Mouse (Mus musculus) spleen, adult 2 months (tissue): Measurements from ENCODE around the gene 8030411F24Rik. TPM values are rescaled to one million over a fixed set of nuclear protein-coding genes. Genes with fewer than 3 reads are reported as not detected.

ENCODE experiments used
- DNase-seq, 2 experiments: peaks; one replicate each; pipeline versions ENCODE4 v3.0.0 to v3.0.0-alpha.2; 2012 to 2021; ENCODE audit warnings: low spot score in 2 of 2, low read depth in 1 of 2
- H3K27ac ChIP-seq: fragments of 200-500 bp; 2 replicates; pipeline ENCODE4 v1.5.1; 2012; ENCODE audit warnings: low read length, inconsistent platforms; ENCODE audit not compliant: insufficient read depth
- H3K27me3 ChIP-seq: fragments of 200-500 bp; 2 replicates; pipeline ENCODE4 v1.6.1; 2012; ENCODE audit warnings: mild to moderate bottlenecking, moderate library complexity, low read length, inconsistent platforms; ENCODE audit not compliant: control insufficient read depth, insufficient read depth
- H3K36me3 ChIP-seq: fragments of 200-500 bp; 2 replicates; pipeline ENCODE4 v1.6.1; 2012; ENCODE audit warnings: mild to moderate bottlenecking, low read length, inconsistent platforms; ENCODE audit not compliant: control insufficient read depth, insufficient read depth
- H3K4me1 ChIP-seq: fragments of 200-500 bp; 2 replicates; pipeline ENCODE4 v1.6.1; 2011; ENCODE audit warnings: inconsistent platforms; ENCODE audit not compliant: control insufficient read depth, insufficient read depth, insufficient read length
- H3K4me3 ChIP-seq: fragments of 200-500 bp; 2 replicates; pipeline ENCODE4 v1.5.1; 2011; ENCODE audit warnings: mild to moderate bottlenecking, inconsistent platforms; ENCODE audit not compliant: insufficient read depth, insufficient read length; ENCODE audit errors: extremely low read depth
- CTCF ChIP-seq: fragments of 200-500 bp; IDR thresholded peaks from 2 replicates; pipeline ENCODE4 v1.5.1; 2011; ENCODE audit warnings: mild to moderate bottlenecking, inconsistent platforms; ENCODE audit not compliant: insufficient read depth, insufficient read length, insufficient replicate concordance; ENCODE audit errors: extremely low read depth
- POLR2A ChIP-seq: fragments of 200-500 bp; IDR thresholded peaks from 2 replicates; pipeline ENCODE4 v1.6.1; 2011; ENCODE audit warnings: low read depth, low read length, inconsistent platforms
- WGBS: fragments of 180-500 bp; shearing (Covaris S2); methylation state at CpG from one replicate; pipeline ENCODE4 v1.1.7; 2018; 5-methylcytosine and 5-hydroxymethylcytosine counted together
- polyA plus RNA-seq: library from polyadenylated mRNA; depleted of rRNA; stranded (reverse); fragments of >200 nt; gene quantifications from 2 replicates; pipeline ENCODE4 v1.2.3, GENCODE M21; 2012; rRNA removed

8030411F24Rik gene
- not detected in 2 replicates for polyA plus RNA-seq

- Histone ChIP-seq H3K4me3 (no peak within 1 kb of the TSS), H3K36me3 (no peaks in the 10 kb centered on the region), H3K27me3 (no peaks in the 10 kb centered on the region), H3K4me1 (no peaks in the 10 kb centered on the region), H3K27ac (no peak within 1 kb of the TSS)
- DNase-seq, result no peak
- TF ChIP-seq POLR2A, result no peak
- no peak for TF ChIP-seq CTCF
- 47% methylated on average over 1 of the region's 1 CpGs for WGBS
Observed at GRCm38 (mm10) chr2:148781709-148782108, at the start of gene 8030411F24Rik. Gene 8030411F24Rik (plus strand): TSS chr2:148782009.

GRCm38 (mm10) chr2:148732327-148733000 is 49.3 kb upstream of the 8030411F24Rik start, which contains the start of gene Napb:
Gene Napb (minus strand): TSS chr2:148732467.
- peak in 1 of 2 experiments; percentile 63 for DNase-seq
- TF ChIP-seq POLR2A, result no peak
- TF ChIP-seq CTCF, result no peak
- Histone ChIP-seq H3K4me3 (peak within 1 kb of the TSS; percentile 52), H3K36me3 (no peaks in the 10 kb centered on the region), H3K27me3 (no peaks in the 10 kb centered on the region), H3K4me1 (no peaks in the 10 kb centered on the region), H3K27ac (no peak within 1 kb of the TSS)
- WGBS, result 5% methylated on average over 18 of the region's 18 CpGs

GRCm38 (mm10) chr2:148743001-148743400 is 38.8 kb upstream of the 8030411F24Rik start:
- no peak for DNase-seq
- H3K36me3 ChIP-seq, result no peaks in the 10 kb centered on the region
- no peak overlapping the region for H3K27ac ChIP-seq
- TF ChIP-seq CTCF (no peak), POLR2A (no peak)
- no peaks in the 10 kb centered on the region for H3K4me1 ChIP-seq
- no peaks in the 10 kb centered on the region for H3K27me3 ChIP-seq
- WGBS, result 88% methylated on average over 3 of the region's 3 CpGs
- H3K4me3 ChIP-seq, result no peak overlapping the region

- TF ChIP-seq POLR2A (no peak), CTCF (no peak)
- no peak overlapping the region for H3K27ac ChIP-seq
- no peak for DNase-seq
- no peaks in the 10 kb centered on the region for H3K27me3 ChIP-seq
- H3K36me3 ChIP-seq, result no peaks in the 10 kb centered on the region
- 79% methylated on average over 3 of the region's 3 CpGs for WGBS
- H3K4me3 ChIP-seq, result no peak overlapping the region
- no peaks in the 10 kb centered on the region for H3K4me1 ChIP-seq
Observed at GRCm38 (mm10) chr2:148743846-148744407, 37.9 kb upstream of the 8030411F24Rik start.

GRCm38 (mm10) chr2:148750058-148750457 is 31.8 kb upstream of the 8030411F24Rik start, which contains the start of gene Cstl1:
Gene Cstl1 (plus strand): TSS chr2:148750358.
- H3K4me3 ChIP-seq, result no peak within 1 kb of the TSS
- H3K27ac ChIP-seq, result no peak within 1 kb of the TSS
- no peak for DNase-seq
- no peaks in the 10 kb centered on the region for H3K27me3 ChIP-seq
- no peaks in the 10 kb centered on the region for H3K36me3 ChIP-seq
- TF ChIP-seq POLR2A (no peak), CTCF (no peak)
- 88% methylated on average over 1 of the region's 1 CpGs for WGBS
- no peaks in the 10 kb centered on the region for H3K4me1 ChIP-seq

GRCm38 (mm10) chr2:148751893-148752813 is 29.7 kb upstream of the 8030411F24Rik start:
- DNase-seq, result peak; percentile 55 to 61
- Histone ChIP-seq H3K4me3 (no peak overlapping the region), H3K4me1 (no peaks in the 10 kb centered on the region), H3K36me3 (no peaks in the 10 kb centered on the region), H3K27ac (no peak overlapping the region), H3K27me3 (no peaks in the 10 kb centered on the region)
- WGBS, result 17% methylated on average over 15 of the region's 15 CpGs
- TF ChIP-seq CTCF (no peak), POLR2A (no peak)
